Mouse (Mus musculus) limb, embryonic 15.5 days (tissue): ENCODE data around the gene Serpina9. TPM values are rescaled to one million over a fixed set of nuclear protein-coding genes. Genes with fewer than 3 reads are reported as not detected.

Experiments
- ATAC-seq: fragments of 200-750 bp; cut with Nextera tagmentation; 2 replicates; pipeline ENCODE4 v1.8.0; 2017; ENCODE audit warnings: low read depth, moderate TSS enrichment; ENCODE audit not compliant: insufficient number of reproducible peaks, low FRiP score, low TSS enrichment
- H3K27ac ChIP-seq: fragments of 300-500 bp; sonication (generic); 2 replicates; pipeline ENCODE4 v1.5.1; 2015; ENCODE audit warnings: moderate library complexity, mild to moderate bottlenecking, inconsistent platforms
- H3K27me3 ChIP-seq: fragments of 300-500 bp; sonication (generic); 2 replicates; pipeline ENCODE4 v1.6.1; 2015; ENCODE audit warnings: inconsistent platforms
- H3K36me3 ChIP-seq: fragments of 300-500 bp; sonication (generic); 2 replicates; pipeline ENCODE4 v1.6.1; 2015; ENCODE audit warnings: inconsistent platforms
- H3K4me1 ChIP-seq: fragments of 300-500 bp; sonication (generic); 2 replicates; pipeline ENCODE4 v1.6.1; 2015; ENCODE audit warnings: inconsistent platforms
- H3K4me2 ChIP-seq: fragments of 300-500 bp; sonication (generic); 2 replicates; pipeline ENCODE4 v1.6.1; 2015; ENCODE audit warnings: mild to moderate bottlenecking, inconsistent platforms
- H3K4me3 ChIP-seq: fragments of 300-500 bp; sonication (generic); 2 replicates; pipeline ENCODE4 v1.5.1; 2015; ENCODE audit warnings: mild to moderate bottlenecking, inconsistent platforms
- H3K9ac ChIP-seq: fragments of 300-500 bp; sonication (generic); 2 replicates; pipeline ENCODE4 v1.6.1; 2015; ENCODE audit warnings: inconsistent platforms
- H3K9me3 ChIP-seq: fragments of 300-500 bp; sonication (generic); 2 replicates; pipeline ENCODE4 v1.6.1; 2016; ENCODE audit warnings: inconsistent platforms
- WGBS: fragments of 180-500 bp; shearing (Covaris S2); methylation state at CpG from one replicate; pipeline ENCODE4 v1.1.7; 2015; 5-methylcytosine and 5-hydroxymethylcytosine counted together
- polyA plus RNA-seq: library from polyadenylated mRNA; unstranded; fragments of >200 nt; fragmentation: Nextera tagmentation; extraction: Ambion mirVana; gene quantifications from 2 replicates; pipeline ENCODE4 v1.2.1, GENCODE M21; 2015

The Serpina9 gene
- polyA plus RNA-seq, 1 experiment from 2014 or later, result 0.24 TPM

DNA sequence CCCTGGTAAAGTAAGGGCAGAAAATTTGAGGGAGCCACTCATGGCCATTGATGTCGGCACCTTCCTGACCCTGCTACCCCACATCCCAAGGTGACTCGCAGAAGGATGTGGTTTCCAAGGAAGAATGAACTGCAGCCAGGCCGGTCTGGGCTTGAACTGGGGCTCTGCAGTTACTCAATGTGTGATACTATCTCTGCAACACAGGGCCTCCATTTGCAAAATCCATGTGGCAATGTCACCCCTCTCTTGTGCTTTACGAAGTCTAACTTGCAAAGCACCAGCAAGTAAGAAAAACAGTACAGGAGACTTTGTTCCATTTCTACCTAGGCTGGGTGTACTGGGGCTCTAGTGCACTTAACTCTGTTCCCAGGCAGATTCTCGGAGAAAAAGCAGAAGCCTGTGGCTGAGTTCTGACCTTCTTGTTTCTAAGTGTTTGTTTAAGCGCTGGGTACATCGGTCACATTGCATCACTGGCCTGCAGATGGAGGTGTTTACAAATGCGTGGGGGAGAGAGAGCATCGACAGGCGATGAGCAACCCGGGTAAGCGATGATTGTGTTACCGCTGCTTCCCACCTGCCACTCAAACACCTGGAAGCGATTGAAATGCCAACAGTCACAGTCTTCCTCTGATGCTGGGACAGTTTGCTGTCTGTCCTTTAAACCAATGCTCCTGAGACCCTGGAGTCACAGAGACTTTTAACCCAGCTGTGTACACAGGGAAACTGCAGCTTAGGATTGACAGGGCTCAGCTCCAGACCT is 24.6 kb downstream of the Serpina9 start:
- no peak for ATAC-seq
- Histone ChIP-seq H3K4me3 (no peak overlapping the region), H3K36me3 (no peaks in the 10 kb centered on the region), H3K27ac (no peak overlapping the region), H3K27me3 (no peaks in the 10 kb centered on the region), H3K4me1 (no peaks in the 10 kb centered on the region), H3K4me2 (no peak overlapping the region), H3K9ac (no peak overlapping the region), H3K9me3 (no peaks in the 10 kb centered on the region)
- 58% methylated on average over 14 of the region's 14 CpGs for WGBS

DNA sequence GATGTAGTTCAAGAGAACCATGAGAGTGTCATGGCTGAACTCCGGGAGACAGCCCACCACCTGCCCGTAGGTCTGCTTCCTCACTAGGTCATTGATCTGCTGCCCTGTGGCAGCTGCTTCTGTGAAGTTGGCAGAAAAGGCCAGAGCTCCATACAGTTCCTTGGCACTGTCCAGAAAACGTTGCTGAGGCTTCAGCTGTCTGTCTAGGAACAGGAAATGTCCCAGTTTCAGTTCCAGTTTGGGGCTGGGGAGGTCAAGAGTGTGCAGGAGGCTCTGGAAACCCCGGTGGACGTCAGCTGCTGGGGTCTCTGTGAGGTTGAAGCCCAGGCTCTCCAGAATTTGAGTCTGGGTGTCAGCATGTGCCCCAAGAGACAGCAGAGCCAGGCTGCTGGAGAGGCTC is 27.7 kb downstream of the Serpina9 start:
- H3K4me3 ChIP-seq, result no peak overlapping the region
- 63% methylated on average over 5 of the region's 5 CpGs for WGBS
- H3K4me2 ChIP-seq, result no peak overlapping the region
- ATAC-seq, result no peak
- H3K9me3 ChIP-seq, result no peaks in the 10 kb centered on the region
- no peaks in the 10 kb centered on the region for H3K4me1 ChIP-seq
- no peaks in the 10 kb centered on the region for H3K27me3 ChIP-seq
- H3K27ac ChIP-seq, result no peak overlapping the region
- H3K36me3 ChIP-seq, result no peaks in the 10 kb centered on the region
- no peak overlapping the region for H3K9ac ChIP-seq

DNA sequence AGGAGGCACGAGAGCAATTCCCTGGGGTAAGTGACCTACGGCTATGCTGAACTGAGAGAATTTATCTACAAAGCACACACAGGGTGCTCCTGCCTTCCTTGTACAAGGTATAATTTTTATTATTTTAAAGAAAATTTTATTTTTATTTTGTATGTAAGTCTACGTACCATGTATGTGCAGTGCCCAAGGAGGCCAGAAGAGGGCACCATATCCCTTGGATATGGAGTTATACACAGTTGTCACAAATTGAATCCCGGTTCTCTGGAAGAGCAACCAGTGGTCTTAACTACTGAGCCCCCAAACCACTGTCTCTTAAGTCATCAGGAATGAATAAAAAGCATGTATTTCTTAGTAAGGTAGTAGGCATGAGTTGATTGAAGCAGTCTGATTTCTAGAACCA is 28.6 kb downstream of the Serpina9 start:
- Histone ChIP-seq H3K9ac (no peak overlapping the region), H3K36me3 (no peaks in the 10 kb centered on the region), H3K9me3 (no peaks in the 10 kb centered on the region), H3K4me1 (no peaks in the 10 kb centered on the region), H3K27me3 (no peaks in the 10 kb centered on the region), H3K4me3 (no peak overlapping the region), H3K27ac (no peak overlapping the region), H3K4me2 (no peak overlapping the region)
- no peak for ATAC-seq
- WGBS, result 60% methylated on average over 4 of the region's 4 CpGs

DNA sequence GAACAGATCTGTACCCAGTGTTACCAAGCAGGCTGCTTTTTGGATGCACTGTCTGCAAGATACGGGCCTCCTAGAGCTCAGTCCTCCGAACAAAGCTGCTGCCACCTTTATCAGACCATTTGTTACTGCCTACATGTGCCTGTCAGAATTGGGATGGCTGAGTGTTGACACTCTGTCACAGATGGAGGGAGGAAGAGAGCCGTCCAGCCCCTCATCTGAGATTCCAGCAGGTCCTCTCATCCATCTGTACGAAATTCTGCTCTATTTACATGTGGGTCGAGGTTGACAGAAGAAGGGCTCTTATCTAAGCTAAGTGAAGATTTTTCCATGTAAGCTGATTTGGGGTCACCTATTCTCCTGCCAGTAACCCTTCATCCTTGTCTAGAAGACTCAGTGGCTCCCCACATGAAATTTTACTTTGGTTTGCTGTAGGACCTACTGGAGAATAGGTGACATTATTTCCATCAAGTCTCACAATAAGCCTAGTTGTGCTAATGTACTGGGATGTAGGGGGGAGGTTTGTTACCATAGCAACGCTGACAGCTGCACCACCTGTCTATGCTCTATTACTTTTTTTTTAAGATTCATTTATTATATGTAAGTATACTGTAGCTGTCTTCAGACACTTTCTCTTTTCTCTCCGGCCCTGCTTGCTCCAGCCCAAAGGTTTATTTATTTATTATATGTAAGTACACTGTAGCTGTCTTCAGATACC is 31.8 kb downstream of the Serpina9 start:
- 72% methylated on average over 7 of the region's 7 CpGs for WGBS
- no peak overlapping the region for H3K27ac ChIP-seq
- no peaks in the 10 kb centered on the region for H3K9me3 ChIP-seq
- H3K27me3 ChIP-seq, result no peaks in the 10 kb centered on the region
- ATAC-seq, result no peak
- no peak overlapping the region for H3K9ac ChIP-seq
- no peak overlapping the region for H3K4me3 ChIP-seq
- no peaks in the 10 kb centered on the region for H3K4me1 ChIP-seq
- H3K36me3 ChIP-seq, result no peaks in the 10 kb centered on the region
- H3K4me2 ChIP-seq, result no peak overlapping the region

DNA sequence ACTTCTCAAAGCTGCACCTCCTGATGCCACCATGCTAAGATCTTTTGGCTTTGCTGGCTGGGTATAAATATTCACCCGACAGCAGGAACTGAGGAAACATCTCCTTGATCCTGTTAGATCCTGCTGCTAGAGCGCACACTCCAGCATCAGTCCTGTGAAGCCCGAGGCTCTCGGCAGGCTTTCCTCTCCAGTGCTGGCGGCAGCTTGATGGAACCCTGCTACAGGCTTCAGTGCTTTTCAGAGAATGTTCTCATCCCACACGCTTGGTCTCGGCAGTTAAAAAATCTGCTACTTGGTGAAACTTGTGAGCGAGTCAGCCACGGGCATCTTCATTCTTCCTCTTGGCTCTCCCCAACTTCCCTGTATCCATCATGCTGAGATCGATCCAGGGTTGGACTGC is 35.3 kb downstream of the Serpina9 start:
- Histone ChIP-seq H3K4me2 (no peak overlapping the region), H3K36me3 (no peaks in the 10 kb centered on the region), H3K9me3 (no peaks in the 10 kb centered on the region), H3K27me3 (no peaks in the 10 kb centered on the region), H3K9ac (no peak overlapping the region), H3K4me3 (no peak overlapping the region), H3K27ac (no peak overlapping the region), H3K4me1 (no peaks in the 10 kb centered on the region)
- WGBS, result 79% methylated on average over 10 of the region's 10 CpGs
- no peak for ATAC-seq

DNA sequence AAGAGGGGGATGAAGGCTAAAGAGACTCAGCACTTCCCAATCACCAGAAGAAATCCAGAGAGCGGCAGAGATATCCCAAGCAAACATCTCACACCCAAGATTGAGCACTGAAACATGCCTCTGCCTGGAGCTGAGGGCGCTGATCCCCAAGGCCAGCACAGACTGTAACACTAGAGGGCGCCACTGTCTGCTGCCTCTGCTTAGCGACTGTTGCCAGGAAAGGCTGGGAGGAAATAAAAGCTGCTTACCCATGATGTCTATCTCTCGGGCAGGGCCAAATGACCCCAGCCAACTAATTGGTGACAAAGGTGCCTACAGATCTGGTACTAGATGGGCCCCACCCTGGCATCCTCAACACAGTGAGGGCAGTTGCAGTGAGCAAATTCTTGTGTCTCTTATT is 35.7 kb downstream of the Serpina9 start:
- no peak for ATAC-seq
- Histone ChIP-seq H3K9ac (no peak overlapping the region), H3K36me3 (no peaks in the 10 kb centered on the region), H3K9me3 (no peaks in the 10 kb centered on the region), H3K4me3 (no peak overlapping the region), H3K27me3 (no peaks in the 10 kb centered on the region), H3K27ac (no peak overlapping the region), H3K4me2 (no peak overlapping the region), H3K4me1 (no peaks in the 10 kb centered on the region)
- 20% methylated on average over 5 of the region's 5 CpGs for WGBS

DNA sequence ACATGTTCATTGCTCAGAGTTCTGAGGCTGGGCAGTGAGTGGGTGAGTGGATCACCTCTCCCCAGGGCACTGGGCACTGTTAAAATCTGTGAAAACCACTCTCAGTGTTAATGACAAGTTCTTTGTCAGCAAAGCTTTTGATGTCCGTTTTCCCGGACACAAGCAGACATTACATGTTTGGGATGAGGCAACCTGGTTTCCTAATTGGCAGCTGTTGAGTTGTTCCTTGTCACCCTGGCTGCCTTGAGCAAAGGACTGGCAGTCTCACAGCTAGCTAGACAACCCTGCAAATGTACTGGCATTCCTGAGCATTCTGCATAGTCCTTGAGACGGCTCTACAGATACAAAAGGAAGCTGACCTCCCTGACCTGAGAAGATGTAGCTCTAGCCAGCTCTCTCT is 36.5 kb downstream of the Serpina9 start:
- WGBS, result 65% methylated on average over 3 of the region's 3 CpGs
- H3K9me3 ChIP-seq, result no peaks in the 10 kb centered on the region
- no peak overlapping the region for H3K9ac ChIP-seq
- H3K4me1 ChIP-seq, result no peaks in the 10 kb centered on the region
- no peaks in the 10 kb centered on the region for H3K27me3 ChIP-seq
- H3K27ac ChIP-seq, result no peak overlapping the region
- H3K4me3 ChIP-seq, result no peak overlapping the region
- ATAC-seq, result no peak
- no peak overlapping the region for H3K4me2 ChIP-seq
- H3K36me3 ChIP-seq, result no peaks in the 10 kb centered on the region

DNA sequence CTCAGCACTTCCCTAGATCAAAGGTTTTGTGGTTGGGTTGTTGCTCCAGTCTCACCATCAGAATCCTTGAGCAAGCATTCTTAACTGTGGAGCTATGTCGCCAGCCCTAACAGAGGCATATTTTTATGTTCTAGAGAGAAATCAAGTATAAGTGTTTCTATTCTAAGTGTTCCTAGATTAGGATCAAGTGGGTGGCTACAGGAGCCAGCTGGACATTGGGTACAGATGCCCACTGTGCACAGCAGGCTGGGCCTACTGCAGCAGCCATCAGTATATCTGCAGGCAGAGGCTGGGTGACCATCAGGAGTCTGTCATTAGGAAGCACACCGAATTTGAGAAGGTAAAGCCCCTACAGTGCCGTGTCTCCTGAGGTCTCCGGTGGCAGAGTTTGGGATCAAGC is 42.5 kb downstream of the Serpina9 start:
- H3K9ac ChIP-seq, result no peak overlapping the region
- no peak overlapping the region for H3K4me2 ChIP-seq
- H3K27me3 ChIP-seq, result no peaks in the 10 kb centered on the region
- H3K4me3 ChIP-seq, result no peak overlapping the region
- no peak for ATAC-seq
- H3K9me3 ChIP-seq, result no peaks in the 10 kb centered on the region
- H3K4me1 ChIP-seq, result no peaks in the 10 kb centered on the region
- no peak overlapping the region for H3K27ac ChIP-seq
- WGBS, result 81% methylated on average over 4 of the region's 4 CpGs
- no peaks in the 10 kb centered on the region for H3K36me3 ChIP-seq

DNA sequence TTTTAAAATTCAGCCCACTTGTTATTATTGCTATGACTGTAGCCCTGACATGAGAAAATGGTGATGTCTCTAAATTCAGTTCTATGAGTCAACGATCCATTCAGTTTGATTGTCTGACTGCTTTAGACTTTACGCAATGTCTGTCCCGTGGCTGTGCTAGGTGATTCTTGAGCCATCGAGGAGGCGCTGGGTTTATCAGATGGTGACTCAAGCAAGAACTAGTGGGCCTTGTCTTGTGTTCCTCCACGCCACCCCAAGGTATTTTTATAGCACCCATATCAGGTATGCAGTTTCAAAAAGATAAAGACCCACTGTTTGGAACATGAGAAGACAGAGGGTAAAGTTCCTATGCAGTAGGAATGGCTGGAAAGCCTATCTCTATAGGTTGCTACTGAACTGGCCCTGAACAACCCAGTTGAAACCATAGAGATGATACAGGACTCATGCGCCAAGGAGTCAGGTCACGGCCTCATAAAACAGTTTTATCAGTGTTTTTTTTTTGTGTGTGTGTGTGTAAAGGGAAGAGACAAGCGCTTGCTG is 43.9 kb downstream of the Serpina9 start:
- Histone ChIP-seq H3K9ac (no peak overlapping the region), H3K27me3 (no peaks in the 10 kb centered on the region), H3K9me3 (no peaks in the 10 kb centered on the region), H3K36me3 (no peaks in the 10 kb centered on the region), H3K4me1 (no peaks in the 10 kb centered on the region), H3K4me2 (no peak overlapping the region), H3K27ac (no peak overlapping the region), H3K4me3 (no peak overlapping the region)
- no peak for ATAC-seq
- WGBS, result 86% methylated on average over 9 of the region's 9 CpGs

DNA sequence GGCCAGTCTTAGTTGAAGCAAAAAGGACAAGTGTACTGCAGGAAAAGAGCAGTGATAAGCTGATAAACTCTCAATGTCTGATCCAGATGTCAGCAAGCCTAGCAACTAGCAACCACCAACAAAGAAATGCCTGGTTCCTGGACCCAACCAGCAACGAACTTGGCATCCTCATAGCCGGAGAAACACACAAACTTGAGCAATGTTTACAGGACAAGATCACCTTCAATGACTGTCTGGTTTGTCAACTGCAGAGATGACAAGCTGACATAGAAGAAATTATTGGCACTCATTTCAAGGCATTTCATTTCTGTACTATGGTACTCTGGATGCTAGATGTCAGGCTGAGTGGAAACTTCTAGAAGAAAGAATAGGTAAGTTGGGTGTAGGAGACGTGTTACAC is 46.8 kb downstream of the Serpina9 start:
- ATAC-seq, result no peak
- WGBS, result 63% methylated on average over 3 of the region's 3 CpGs
- Histone ChIP-seq H3K4me1 (no peaks in the 10 kb centered on the region), H3K36me3 (no peaks in the 10 kb centered on the region), H3K9me3 (no peaks in the 10 kb centered on the region), H3K9ac (no peak overlapping the region), H3K4me2 (no peak overlapping the region), H3K4me3 (no peak overlapping the region), H3K27ac (no peak overlapping the region), H3K27me3 (no peaks in the 10 kb centered on the region)

DNA sequence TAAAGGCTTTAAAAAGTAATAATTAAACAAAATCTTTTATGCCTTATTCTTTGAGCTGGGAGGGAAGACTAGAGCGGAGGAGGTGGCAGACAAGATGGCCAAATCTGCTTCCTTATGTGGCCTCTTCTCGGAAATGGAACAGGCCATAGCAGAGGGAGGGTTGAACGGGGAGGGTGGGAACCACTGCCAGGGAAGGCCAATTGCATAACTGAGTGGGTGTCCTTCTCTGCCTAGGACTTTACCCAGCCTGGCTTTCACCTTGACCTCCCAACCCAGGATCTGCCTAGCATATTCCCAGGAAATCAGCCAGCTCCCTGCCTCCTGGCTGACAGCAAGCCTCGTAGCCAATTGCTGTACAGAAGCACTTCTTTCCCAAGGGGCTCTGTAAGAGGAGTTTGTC is 50.3 kb downstream of the Serpina9 start:
- H3K9ac ChIP-seq, result no peak overlapping the region
- no peak overlapping the region for H3K4me3 ChIP-seq
- no peak overlapping the region for H3K27ac ChIP-seq
- no peaks in the 10 kb centered on the region for H3K9me3 ChIP-seq
- H3K36me3 ChIP-seq, result no peaks in the 10 kb centered on the region
- H3K4me2 ChIP-seq, result no peak overlapping the region
- no peak for ATAC-seq
- H3K4me1 ChIP-seq, result no peaks in the 10 kb centered on the region
- 88% methylated on average over 4 of the region's 4 CpGs for WGBS
- H3K27me3 ChIP-seq, result no peaks in the 10 kb centered on the region

DNA sequence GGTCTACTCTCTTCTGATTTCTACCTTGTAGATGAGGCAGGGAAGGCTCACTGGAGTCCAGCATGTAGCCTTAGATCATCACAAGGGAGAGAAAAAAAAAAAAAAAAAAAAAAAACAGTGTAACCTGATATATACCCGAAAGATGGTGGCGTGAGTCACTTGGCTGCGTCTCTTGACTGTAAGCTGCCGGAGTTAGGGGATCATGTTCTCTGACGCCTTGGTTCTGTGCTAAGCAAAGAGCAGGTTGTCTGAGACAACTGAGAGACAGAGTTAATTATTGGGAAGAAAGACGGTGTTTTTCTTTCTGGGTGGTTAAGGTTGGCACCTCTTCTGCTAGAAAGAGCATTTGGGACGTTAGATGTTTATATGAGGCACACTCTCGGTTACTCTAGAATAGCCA is 50.7 kb downstream of the Serpina9 start:
- no peaks in the 10 kb centered on the region for H3K36me3 ChIP-seq

More for the DNA sequence above, 50.7 kb downstream of the Serpina9 start:
- H3K4me3 ChIP-seq, result no peak overlapping the region
- no peak overlapping the region for H3K9ac ChIP-seq
- WGBS, result 68% methylated on average over 8 of the region's 8 CpGs
- no peak for ATAC-seq
- no peaks in the 10 kb centered on the region for H3K9me3 ChIP-seq
- H3K4me2 ChIP-seq, result no peak overlapping the region
- H3K27me3 ChIP-seq, result no peaks in the 10 kb centered on the region
- no peaks in the 10 kb centered on the region for H3K4me1 ChIP-seq
- H3K27ac ChIP-seq, result no peak overlapping the region
